Mouse (Mus musculus) cerebellum, adult (tissue): ENCODE results near the gene Snx8.
"Not testable (repeated sequence)": the region's sequence is repeated elsewhere in the genome, so short reads cannot be mapped to it uniquely, and the experiment has no call there.

Experiments
- ATAC-seq: cut with Nextera tagmentation; 2 replicates; pipeline ENCODE4 v1.9.2; 2017; ENCODE audit warnings: mild to moderate bottlenecking, moderate library complexity, mixed read lengths; ENCODE audit not compliant: insufficient number of reproducible peaks, low FRiP score, low TSS enrichment

Gene Snx8

GRCm38 (mm10) chr5:140387236-140387635 lies 1.8 kb downstream of the Snx8 start:
- ATAC-seq, result no peak

GRCm38 (mm10) chr5:140384462-140384861 lies 4.6 kb downstream of the Snx8 start:
- no peak for ATAC-seq

GRCm38 (mm10) chr5:140383559-140383958 lies 5.5 kb downstream of the Snx8 start:
- ATAC-seq, result no peak

- no peak for ATAC-seq
Measured at GRCm38 (mm10) chr5:140382688-140383087, 6.4 kb downstream of the Snx8 start.

- no peak for ATAC-seq
Measured at GRCm38 (mm10) chr5:140381156-140381555, 7.9 kb downstream of the Snx8 start.

- no peak for ATAC-seq
Measured at GRCm38 (mm10) chr5:140379299-140379698, 9.8 kb downstream of the Snx8 start.

- ATAC-seq, result no peak
Measured at GRCm38 (mm10) chr5:140378121-140378853, 10.8 kb downstream of the Snx8 start.

GRCm38 (mm10) chr5:140375249-140375829 lies 13.7 kb downstream of the Snx8 start:
- ATAC-seq, result no peak

GRCm38 (mm10) chr5:140374226-140374625 lies 14.8 kb downstream of the Snx8 start:
- no peak for ATAC-seq

GRCm38 (mm10) chr5:140373711-140374110 lies 15.4 kb downstream of the Snx8 start:
- ATAC-seq, result no peak

- no peak for ATAC-seq
Measured at GRCm38 (mm10) chr5:140371671-140372070, 17.4 kb downstream of the Snx8 start.

- ATAC-seq, result no peak
Measured at GRCm38 (mm10) chr5:140370446-140371254, 18.4 kb downstream of the Snx8 start.

GRCm38 (mm10) chr5:140369466-140369865 lies 19.6 kb downstream of the Snx8 start:
- no peak for ATAC-seq

- ATAC-seq, result no peak
Measured at GRCm38 (mm10) chr5:140368926-140369325, 20.1 kb downstream of the Snx8 start.

- ATAC-seq, result not testable (repeated sequence)
Measured at GRCm38 (mm10) chr5:140368126-140368525, 20.9 kb downstream of the Snx8 start.

- no peak for ATAC-seq
Measured at GRCm38 (mm10) chr5:140364415-140364814, 24.6 kb downstream of the Snx8 start.

- ATAC-seq, result no peak
Measured at GRCm38 (mm10) chr5:140359930-140360674, 29.0 kb downstream of the Snx8 start.

- no peak for ATAC-seq
Measured at GRCm38 (mm10) chr5:140357466-140357865, 31.6 kb downstream of the Snx8 start.

- ATAC-seq, result no peak
Measured at GRCm38 (mm10) chr5:140355934-140356333, 33.1 kb downstream of the Snx8 start.

GRCm38 (mm10) chr5:140352352-140352751 lies 36.7 kb downstream of the Snx8 start:
- no peak for ATAC-seq
